Mouse (Mus musculus): ENCODE results near the gene Lck. TPM values are rescaled to one million over a fixed set of nuclear protein-coding genes. Genes with fewer than 3 reads are reported as not detected.
"Not testable (repeated sequence)": the region's sequence is repeated elsewhere in the genome, so short reads cannot be mapped to it uniquely, and the experiment has no call there.

The Lck gene
- polyA plus RNA-seq, 1 experiment, result 1.5 TPM

GRCm38 (mm10) chr4:129540012-129540411 lies 33.4 kb downstream of the Lck start:
- no peak overlapping the region for H3K4me3 ChIP-seq (ENCODE audit: insufficient read depth, poor library complexity, severe bottlenecking)

GRCm38 (mm10) chr4:129528901-129529300 lies 44.5 kb downstream of the Lck start:
- H3K79me2 ChIP-seq (ENCODE audit: control insufficient read depth, insufficient read depth); H3K4me3 ChIP-seq (ENCODE audit: insufficient read depth, poor library complexity, severe bottlenecking); H3ac ChIP-seq (ENCODE audit: control insufficient read depth, insufficient read length, low read depth); H3K27me3 ChIP-seq (ENCODE audit: control insufficient read depth, insufficient read depth, insufficient read length); H3K79me3 ChIP-seq (ENCODE audit: low read depth): not testable (repeated sequence)
- peaks cover 37% of the 10 kb centered on the region for H3K36me3 ChIP-seq (ENCODE audit: control insufficient read depth, insufficient read depth)

More at GRCm38 (mm10) chr4:129540012-129540411, 33.4 kb downstream of the Lck start:
- H3K79me2 ChIP-seq (ENCODE audit: control insufficient read depth, insufficient read depth), result peaks cover 72% of the 10 kb centered on the region
- no peaks in the 10 kb centered on the region for H3K27me3 ChIP-seq (ENCODE audit: control insufficient read depth, insufficient read depth, insufficient read length)
- H3K79me3 ChIP-seq (ENCODE audit: low read depth), result peaks cover 53% of the 10 kb centered on the region
- H3K36me3 ChIP-seq (ENCODE audit: control insufficient read depth, insufficient read depth), result peaks cover 5% of the 10 kb centered on the region
- TF ChIP-seq USF1 (IDR thresholded peaks at IDR 0.05; ENCODE audit: low read depth) (no peak), MYOG (IDR thresholded peaks at IDR 0.05; ENCODE audit: control insufficient read depth, extremely low read depth, insufficient read length) (no peak), FOSL1 (IDR thresholded peaks at IDR 0.05; ENCODE audit: insufficient read depth, low read length, poor library complexity, severe bottlenecking) (no peak), CTCF (IDR thresholded peaks at IDR 0.05; ENCODE audit: control insufficient read depth, insufficient read depth, insufficient read length) (peak; percentile 42)
- H3ac ChIP-seq (ENCODE audit: control insufficient read depth, insufficient read length, low read depth), result no peak overlapping the region

GRCm38 (mm10) chr4:129525889-129526288 lies 47.6 kb downstream of the Lck start:
- Histone ChIP-seq H3K27me3 (ENCODE audit: control insufficient read depth, insufficient read depth, insufficient read length) (no peaks in the 10 kb centered on the region), H3K79me2 (ENCODE audit: control insufficient read depth, insufficient read depth) (no peaks in the 10 kb centered on the region), H3K79me3 (ENCODE audit: low read depth) (peaks cover under 1% of the 10 kb centered on the region), H3K36me3 (ENCODE audit: control insufficient read depth, insufficient read depth) (peaks cover 54% of the 10 kb centered on the region), H3ac (ENCODE audit: control insufficient read depth, insufficient read length, low read depth) (no peak overlapping the region), H3K4me3 (ENCODE audit: insufficient read depth, poor library complexity, severe bottlenecking) (no peak overlapping the region)
- TF ChIP-seq FOSL1 (IDR thresholded peaks at IDR 0.05; ENCODE audit: insufficient read depth, low read length, poor library complexity, severe bottlenecking) (no peak), MYOD1 (IDR thresholded peaks at IDR 0.05; ENCODE audit: control insufficient read depth, insufficient read length, low read depth) (no peak), MYOG (IDR thresholded peaks at IDR 0.05; ENCODE audit: control insufficient read depth, extremely low read depth, insufficient read length) (no peak), USF1 (IDR thresholded peaks at IDR 0.05; ENCODE audit: low read depth) (no peak), MAX (IDR thresholded peaks at IDR 0.05) (no peak), CEBPB (IDR thresholded peaks at IDR 0.05; ENCODE audit: low read depth) (no peak)

GRCm38 (mm10) chr4:129525338-129525737 lies 48.1 kb downstream of the Lck start:
- Histone ChIP-seq H3K79me2 (ENCODE audit: control insufficient read depth, insufficient read depth) (no peaks in the 10 kb centered on the region), H3K36me3 (ENCODE audit: control insufficient read depth, insufficient read depth) (peaks cover 56% of the 10 kb centered on the region), H3K4me3 (ENCODE audit: insufficient read depth, poor library complexity, severe bottlenecking) (no peak overlapping the region), H3K79me3 (ENCODE audit: low read depth) (peaks cover 1% of the 10 kb centered on the region), H3K27me3 (ENCODE audit: control insufficient read depth, insufficient read depth, insufficient read length) (no peaks in the 10 kb centered on the region), H3ac (ENCODE audit: control insufficient read depth, insufficient read length, low read depth) (no peak overlapping the region)
- TF ChIP-seq CEBPB (IDR thresholded peaks at IDR 0.05; ENCODE audit: low read depth) (no peak), USF1 (IDR thresholded peaks at IDR 0.05; ENCODE audit: low read depth) (no peak), MAX (IDR thresholded peaks at IDR 0.05) (no peak), MYOD1 (IDR thresholded peaks at IDR 0.05; ENCODE audit: control insufficient read depth, insufficient read length, low read depth) (no peak), MYOG (IDR thresholded peaks at IDR 0.05; ENCODE audit: control insufficient read depth, extremely low read depth, insufficient read length) (no peak), CTCF (IDR thresholded peaks at IDR 0.05; ENCODE audit: control insufficient read depth, insufficient read depth, insufficient read length) (no peak), FOSL1 (IDR thresholded peaks at IDR 0.05; ENCODE audit: insufficient read depth, low read length, poor library complexity, severe bottlenecking) (no peak)

GRCm38 (mm10) chr4:129518519-129518918 lies 54.9 kb downstream of the Lck start:
- Histone ChIP-seq H3K4me3 (ENCODE audit: insufficient read depth, poor library complexity, severe bottlenecking) (no peak overlapping the region), H3K79me2 (ENCODE audit: control insufficient read depth, insufficient read depth) (peaks cover 20% of the 10 kb centered on the region), H3K27me3 (ENCODE audit: control insufficient read depth, insufficient read depth, insufficient read length) (no peaks in the 10 kb centered on the region), H3K36me3 (ENCODE audit: control insufficient read depth, insufficient read depth) (peaks cover 58% of the 10 kb centered on the region), H3ac (ENCODE audit: control insufficient read depth, insufficient read length, low read depth) (no peak overlapping the region), H3K79me3 (ENCODE audit: low read depth) (peaks cover 4% of the 10 kb centered on the region)
- TF ChIP-seq FOSL1 (IDR thresholded peaks at IDR 0.05; ENCODE audit: insufficient read depth, low read length, poor library complexity, severe bottlenecking) (no peak), CTCF (IDR thresholded peaks at IDR 0.05; ENCODE audit: control insufficient read depth, insufficient read depth, insufficient read length) (no peak), MAX (IDR thresholded peaks at IDR 0.05) (no peak), USF1 (IDR thresholded peaks at IDR 0.05; ENCODE audit: low read depth) (no peak), CEBPB (IDR thresholded peaks at IDR 0.05; ENCODE audit: low read depth) (no peak), MYOD1 (IDR thresholded peaks at IDR 0.05; ENCODE audit: control insufficient read depth, insufficient read length, low read depth) (no peak), MYOG (IDR thresholded peaks at IDR 0.05; ENCODE audit: control insufficient read depth, extremely low read depth, insufficient read length) (no peak)

- Histone ChIP-seq H3K4me3 (ENCODE audit: insufficient read depth, poor library complexity, severe bottlenecking) (no peak overlapping the region), H3K79me3 (ENCODE audit: low read depth) (peaks cover 4% of the 10 kb centered on the region), H3K27me3 (ENCODE audit: control insufficient read depth, insufficient read depth, insufficient read length) (no peaks in the 10 kb centered on the region), H3ac (ENCODE audit: control insufficient read depth, insufficient read length, low read depth) (no peak overlapping the region), H3K79me2 (ENCODE audit: control insufficient read depth, insufficient read depth) (peaks cover 20% of the 10 kb centered on the region), H3K36me3 (ENCODE audit: control insufficient read depth, insufficient read depth) (peaks cover 42% of the 10 kb centered on the region)
- TF ChIP-seq FOSL1 (IDR thresholded peaks at IDR 0.05; ENCODE audit: insufficient read depth, low read length, poor library complexity, severe bottlenecking) (no peak), MAX (IDR thresholded peaks at IDR 0.05) (no peak), CEBPB (IDR thresholded peaks at IDR 0.05; ENCODE audit: low read depth) (no peak), USF1 (IDR thresholded peaks at IDR 0.05; ENCODE audit: low read depth) (no peak), CTCF (IDR thresholded peaks at IDR 0.05; ENCODE audit: control insufficient read depth, insufficient read depth, insufficient read length) (no peak)
These were observed 56.5 kb downstream of the Lck start for GRCm38 (mm10) chr4:129516925-129517324.
